Mouse (Mus musculus) mammary gland, adult 2 months (tissue): ENCODE results near the gene Nmnat1. TPM values are rescaled to one million over a fixed set of nuclear protein-coding genes. Genes with fewer than 3 reads are reported as not detected.

Source experiments
- polyA plus RNA-seq: library from polyadenylated mRNA; depleted of rRNA; stranded (reverse); fragments of >200 nt; gene quantifications from 2 replicates; pipeline ENCODE4 v1.2.3, GENCODE M21; 2012; ENCODE audit warnings: low replicate concordance; rRNA removed

Gene Nmnat1
- polyA plus RNA-seq, result 8.6 and 16.1 TPM in 2 replicates

DNA sequence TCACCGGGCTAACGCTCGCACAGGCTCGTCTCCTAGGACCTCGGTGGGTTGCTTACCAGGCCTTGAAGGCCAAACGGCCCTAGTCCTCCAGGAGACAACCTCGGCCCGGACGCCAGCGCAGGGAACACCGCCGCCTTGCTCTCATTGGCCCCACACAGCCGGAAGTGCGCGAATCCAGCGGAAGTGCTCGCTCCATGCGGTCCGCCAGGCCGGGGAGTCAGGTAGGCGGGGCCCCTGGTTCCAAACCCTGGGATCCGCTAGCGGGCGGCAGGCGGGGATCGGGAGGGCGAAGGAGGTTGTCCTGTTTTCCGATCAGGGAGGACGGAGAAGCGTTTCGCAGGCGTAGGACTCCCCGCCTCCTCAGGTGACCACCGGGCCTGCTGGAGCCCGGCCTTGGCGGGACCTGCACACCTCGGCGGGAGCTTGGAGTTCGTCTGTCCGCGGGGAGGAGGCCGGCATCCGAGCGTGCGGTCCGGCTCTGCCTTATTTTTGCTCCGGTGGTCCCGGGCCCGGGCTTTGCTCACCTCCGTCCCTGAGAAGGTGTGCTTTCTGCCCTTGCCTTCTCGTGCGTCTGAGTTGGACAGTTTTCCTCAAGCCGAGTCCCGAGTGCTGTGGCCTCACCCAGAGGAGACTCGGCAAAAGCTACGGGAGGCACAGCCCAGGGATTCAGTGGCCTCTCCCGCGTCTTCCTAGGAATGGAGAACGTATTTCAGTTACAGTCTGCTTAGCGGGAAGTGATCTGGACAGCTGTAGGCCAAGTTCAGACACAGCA is at the start of gene Nmnat1, which contains the start of gene Lzic:
Gene Nmnat1, minus strand, starts transcription at position 150 of the 772 bp plus-strand sequence.
Gene Lzic, plus strand, starts transcription at position 177 of the 772 bp plus-strand sequence.

GRCm38 (mm10) chr4:149517868-149518340 is 32.9 kb upstream of the Nmnat1 start, which contains the start of gene Ctnnbip1:
Ctnnbip1 (plus strand) TSS chr4:149518236.

GRCm38 (mm10) chr4:149477078-149477477 is 7.9 kb downstream of the Nmnat1 start, which contains the start of gene Tmem274:
Tmem274 (plus strand) TSS chr4:149477378.

GRCm38 (mm10) chr4:149454879-149455278 is 30.1 kb downstream of the Nmnat1 start, which contains the start of gene Rbp7:
Rbp7 (minus strand) TSS chr4:149454978.

GRCm38 (mm10) chr4:149426325-149427199 is 58.4 kb downstream of the Nmnat1 start, which contains the start of gene Ube4b:
Ube4b (minus strand) TSS chr4:149426749.

Other genes starting within 250 kb of the Nmnat1 start
- gene Kif1b, start 177.5 kb downstream of the Nmnat1 start, polyA plus RNA-seq, result 37.1 and 81.4 TPM in 2 replicates
- 46.0 and 81.9 TPM in 2 replicates for gene Ube4b, start 58.5 kb downstream of the Nmnat1 start, polyA plus RNA-seq
- 11.0 and 16.6 TPM in 2 replicates for gene Rbp7, start 30.2 kb downstream of the Nmnat1 start, polyA plus RNA-seq
- gene Tmem274, start 7.8 kb downstream of the Nmnat1 start, polyA plus RNA-seq, result not detected in 2 replicates
- 12.7 and 18.3 TPM in 2 replicates for gene Lzic, start within 50 bp of the Nmnat1 start, polyA plus RNA-seq
- 20.3 and 20.5 TPM in 2 replicates for gene Ctnnbip1, start 33.0 kb upstream of the Nmnat1 start, polyA plus RNA-seq
- 24.3 and 35.5 TPM in 2 replicates for gene Clstn1, start 101.3 kb upstream of the Nmnat1 start, polyA plus RNA-seq
- 34.7 and 71.6 TPM in 2 replicates for gene Pik3cd, start 217.4 kb upstream of the Nmnat1 start, polyA plus RNA-seq